Mouse (Mus musculus) liver, embryonic 14.5 days (tissue): Measurements from ENCODE around the gene Pald1.

Experiments
- CTCF ChIP-seq: IDR thresholded peaks from 2 replicates; pipeline ENCODE4 v1.5.1; 2016; ENCODE audit warnings: antibody characterized with exemption, low read depth, control low read depth
- EP300 ChIP-seq: IDR thresholded peaks from 2 replicates; pipeline ENCODE4 v1.6.1; 2016; ENCODE audit warnings: antibody characterized with exemption, low read depth

GRCm38 (mm10) chr10:61285271-61285670 lies 98.1 kb downstream of the Pald1 start:
- TF ChIP-seq CTCF, result no peak
- no peak for TF ChIP-seq EP300
